Mouse (Mus musculus): ENCODE results near the gene Adamts20. TPM values are rescaled to one million over a fixed set of nuclear protein-coding genes. Genes with fewer than 3 reads are reported as not detected.
"Not testable (repeated sequence)": the region's sequence is repeated elsewhere in the genome, so short reads cannot be mapped to it uniquely, and the experiment has no call there.

Gene Adamts20
- 2.8 and 3.5 TPM in 2 replicates for polyA plus RNA-seq (2015; fragmentation: Nextera tagmentation; extraction: Ambion mirVana)

GRCm38 (mm10) chr15:94465318-94465717 is at the start of gene Adamts20:
TSS of gene Adamts20 (minus strand) at chr15:94465418.
- Histone ChIP-seq H3K36me3 (ENCODE audit: control insufficient read depth, insufficient read depth) (no peaks in the 10 kb centered on the region), H3K9me3 (ENCODE audit: control insufficient read depth, low read length) (no peaks in the 10 kb centered on the region), H3K27ac (ENCODE audit: low read length) (no peak within 1 kb of the TSS), H3K27me3 (replicated peaks; ENCODE audit: control insufficient read depth, insufficient read depth, low read length) (no peaks in the 10 kb centered on the region), H3K9ac (replicated peaks; ENCODE audit: low read depth, low read length) (no peak within 1 kb of the TSS), H3K4me1 (replicated peaks; ENCODE audit: control insufficient read depth, insufficient read depth, low read length) (no peaks in the 10 kb centered on the region), H3K4me3 (replicated peaks; ENCODE audit: low read length) (no peak within 1 kb of the TSS), H3K4me2 (ENCODE audit: low read length) (no peak within 1 kb of the TSS)
- WGBS = 79% methylated on average over 11 of the region's 11 CpGs
- no peak for ATAC-seq

DNA sequence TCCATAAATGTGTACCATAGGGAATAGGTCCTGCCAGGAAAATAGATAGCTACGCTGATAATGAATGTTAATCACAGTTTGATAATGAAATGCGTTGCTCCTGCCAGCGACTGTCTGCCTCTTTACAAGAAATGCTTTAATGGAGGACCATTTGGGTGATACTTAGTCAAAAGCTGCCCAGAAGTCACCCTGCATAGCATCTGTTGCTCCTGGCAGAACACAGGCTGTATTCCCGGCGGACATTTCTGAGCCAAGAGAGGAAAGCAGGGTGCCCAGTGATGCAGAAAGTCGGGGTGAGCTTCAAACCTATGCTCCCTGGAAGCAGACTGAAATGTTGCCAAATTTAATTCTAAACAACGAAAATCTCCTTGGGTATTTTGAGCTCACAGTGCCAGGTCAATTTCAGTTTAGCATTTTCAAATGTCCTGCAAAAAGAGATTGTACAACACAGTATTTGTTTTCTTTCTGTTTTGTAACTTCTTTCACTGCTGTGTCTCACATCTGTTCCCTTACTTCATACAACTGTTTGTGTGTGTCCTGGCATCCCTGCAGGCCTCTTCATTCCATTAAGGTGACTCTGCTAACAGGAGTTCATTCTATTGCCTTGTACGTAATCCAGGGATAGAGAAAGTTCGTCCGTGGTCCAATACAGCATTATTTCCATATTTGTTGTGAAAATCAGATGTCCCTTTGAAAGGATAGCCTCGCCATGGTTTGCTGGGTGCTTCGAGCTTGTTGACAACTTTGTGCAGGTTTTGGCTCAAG is 38.4 kb upstream of the Adamts20 start:
- no peak overlapping the region for H3K4me2 ChIP-seq (ENCODE audit: low read length)
- no peaks in the 10 kb centered on the region for H3K27me3 ChIP-seq (replicated peaks; ENCODE audit: control insufficient read depth, insufficient read depth, low read length)
- no peaks in the 10 kb centered on the region for H3K36me3 ChIP-seq (ENCODE audit: control insufficient read depth, insufficient read depth)
- no peak overlapping the region for H3K4me3 ChIP-seq (replicated peaks; ENCODE audit: low read length)
- no peaks in the 10 kb centered on the region for H3K9me3 ChIP-seq (ENCODE audit: control insufficient read depth, low read length)
- no peak overlapping the region for H3K9ac ChIP-seq (replicated peaks; ENCODE audit: low read depth, low read length)
- ATAC-seq = peak; percentile 84
- H3K27ac ChIP-seq (ENCODE audit: low read length) = no peak overlapping the region
- WGBS = 33% methylated on average over 12 of the region's 12 CpGs
- H3K4me1 ChIP-seq (replicated peaks; ENCODE audit: control insufficient read depth, insufficient read depth, low read length) = peaks cover 9% of the 10 kb centered on the region

- Histone ChIP-seq H3K27ac (ENCODE audit: low read length) (no peak overlapping the region), H3K4me3 (replicated peaks; ENCODE audit: low read length) (no peak overlapping the region), H3K9ac (replicated peaks; ENCODE audit: low read depth, low read length) (no peak overlapping the region), H3K9me3 (ENCODE audit: control insufficient read depth, low read length) (0 out of 2 replicates have a peak, but pooled peaks cover 3% of the 10 kb centered on the region), H3K4me2 (ENCODE audit: low read length) (no peak overlapping the region), H3K4me1 (replicated peaks; ENCODE audit: control insufficient read depth, insufficient read depth, low read length) (peaks cover 6% of the 10 kb centered on the region), H3K36me3 (ENCODE audit: control insufficient read depth, insufficient read depth) (no peaks in the 10 kb centered on the region), H3K27me3 (replicated peaks; ENCODE audit: control insufficient read depth, insufficient read depth, low read length) (no peaks in the 10 kb centered on the region)
- 84% methylated on average over 1 of the region's 1 CpGs for WGBS
- ATAC-seq = no peak
Measured at GRCm38 (mm10) chr15:94499260-94499659, 34.0 kb upstream of the Adamts20 start.

DNA sequence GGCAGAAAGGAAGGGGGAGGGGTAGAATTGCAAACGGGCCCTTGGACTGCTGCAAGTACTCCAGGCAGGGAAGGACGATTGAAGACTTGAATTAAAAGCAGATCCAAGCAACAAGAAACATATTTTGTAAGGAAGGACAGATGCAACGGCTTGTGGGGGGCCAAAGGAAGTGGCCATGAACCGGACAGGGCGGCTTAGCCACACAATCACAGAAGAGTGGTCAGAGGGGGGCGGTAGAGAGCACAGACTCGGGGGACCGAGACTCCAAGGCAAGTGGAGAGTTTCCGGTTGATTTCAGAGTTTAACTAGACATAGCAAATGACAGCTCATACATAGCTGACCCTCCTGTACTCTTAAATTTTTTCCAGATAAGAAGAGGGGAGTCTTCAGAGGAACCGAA is 30.7 kb upstream of the Adamts20 start:
- Histone ChIP-seq H3K9me3 (ENCODE audit: control insufficient read depth, low read length) (0 out of 2 replicates have a peak, but pooled peaks cover 3% of the 10 kb centered on the region), H3K4me2 (ENCODE audit: low read length) (no peak overlapping the region), H3K27me3 (replicated peaks; ENCODE audit: control insufficient read depth, insufficient read depth, low read length) (no peaks in the 10 kb centered on the region), H3K4me1 (replicated peaks; ENCODE audit: control insufficient read depth, insufficient read depth, low read length) (no peaks in the 10 kb centered on the region), H3K9ac (replicated peaks; ENCODE audit: low read depth, low read length) (no peak overlapping the region), H3K4me3 (replicated peaks; ENCODE audit: low read length) (no peak overlapping the region), H3K27ac (ENCODE audit: low read length) (no peak overlapping the region), H3K36me3 (ENCODE audit: control insufficient read depth, insufficient read depth) (no peaks in the 10 kb centered on the region)
- 72% methylated on average over 10 of the region's 10 CpGs for WGBS
- no peak for ATAC-seq

- H3K9ac ChIP-seq (replicated peaks; ENCODE audit: low read depth, low read length) = no peak overlapping the region
- H3K4me3 ChIP-seq (replicated peaks; ENCODE audit: low read length) = no peak overlapping the region
- H3K36me3 ChIP-seq (ENCODE audit: control insufficient read depth, insufficient read depth) = no peaks in the 10 kb centered on the region
- H3K4me1 ChIP-seq (replicated peaks; ENCODE audit: control insufficient read depth, insufficient read depth, low read length) = no peaks in the 10 kb centered on the region
- ATAC-seq = no peak
- 93% methylated on average over 1 of the region's 1 CpGs for WGBS
- H3K4me2 ChIP-seq (ENCODE audit: low read length) = no peak overlapping the region
- H3K27me3 ChIP-seq (replicated peaks; ENCODE audit: control insufficient read depth, insufficient read depth, low read length) = no peaks in the 10 kb centered on the region
- H3K9me3 ChIP-seq (ENCODE audit: control insufficient read depth, low read length) = 0 out of 2 replicates have a peak, but pooled peaks cover 3% of the 10 kb centered on the region
- no peak overlapping the region for H3K27ac ChIP-seq (ENCODE audit: low read length)
Measured at GRCm38 (mm10) chr15:94494445-94494844, 29.2 kb upstream of the Adamts20 start.

GRCm38 (mm10) chr15:94489433-94489832 is 24.2 kb upstream of the Adamts20 start:
- no peak overlapping the region for H3K9ac ChIP-seq (replicated peaks; ENCODE audit: low read depth, low read length)
- H3K27ac ChIP-seq (ENCODE audit: low read length) = no peak overlapping the region
- H3K36me3 ChIP-seq (ENCODE audit: control insufficient read depth, insufficient read depth) = no peaks in the 10 kb centered on the region
- H3K4me3 ChIP-seq (replicated peaks; ENCODE audit: low read length) = no peak overlapping the region
- H3K27me3 ChIP-seq (replicated peaks; ENCODE audit: control insufficient read depth, insufficient read depth, low read length) = no peaks in the 10 kb centered on the region
- no peak overlapping the region for H3K4me2 ChIP-seq (ENCODE audit: low read length)
- WGBS = 84% methylated on average over 2 of the region's 2 CpGs
- ATAC-seq = no peak
- no peaks in the 10 kb centered on the region for H3K4me1 ChIP-seq (replicated peaks; ENCODE audit: control insufficient read depth, insufficient read depth, low read length)
- 0 out of 2 replicates have a peak, but pooled peaks cover 2% of the 10 kb centered on the region for H3K9me3 ChIP-seq (ENCODE audit: control insufficient read depth, low read length)

DNA sequence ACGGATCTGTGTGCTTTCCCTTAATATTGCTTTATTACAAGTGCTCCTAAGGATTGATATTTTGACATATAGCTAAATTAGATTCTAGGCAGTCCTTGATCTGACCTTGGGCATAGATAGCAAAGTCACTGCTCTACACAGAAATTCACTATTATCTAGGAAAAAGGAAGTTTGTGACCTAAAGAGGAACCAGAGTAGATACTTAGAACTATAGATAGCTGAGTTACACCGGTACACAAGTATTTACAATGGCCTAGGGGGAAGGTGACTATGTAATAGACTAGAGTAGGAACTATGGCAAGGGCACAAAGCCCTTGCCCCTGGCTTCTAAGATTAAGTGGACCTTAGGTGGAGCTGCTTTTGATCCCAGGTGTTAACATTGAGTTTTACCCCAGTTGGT is 22.8 kb upstream of the Adamts20 start:
- H3K27ac ChIP-seq (ENCODE audit: low read length); H3K36me3 ChIP-seq (ENCODE audit: control insufficient read depth, insufficient read depth); H3K9me3 ChIP-seq (ENCODE audit: control insufficient read depth, low read length); ATAC-seq; H3K4me1 ChIP-seq (replicated peaks; ENCODE audit: control insufficient read depth, insufficient read depth, low read length); H3K4me3 ChIP-seq (replicated peaks; ENCODE audit: low read length); H3K9ac ChIP-seq (replicated peaks; ENCODE audit: low read depth, low read length); H3K27me3 ChIP-seq (replicated peaks; ENCODE audit: control insufficient read depth, insufficient read depth, low read length); H3K4me2 ChIP-seq (ENCODE audit: low read length): not testable (repeated sequence)
- 93% methylated on average over 2 of the region's 2 CpGs for WGBS

DNA sequence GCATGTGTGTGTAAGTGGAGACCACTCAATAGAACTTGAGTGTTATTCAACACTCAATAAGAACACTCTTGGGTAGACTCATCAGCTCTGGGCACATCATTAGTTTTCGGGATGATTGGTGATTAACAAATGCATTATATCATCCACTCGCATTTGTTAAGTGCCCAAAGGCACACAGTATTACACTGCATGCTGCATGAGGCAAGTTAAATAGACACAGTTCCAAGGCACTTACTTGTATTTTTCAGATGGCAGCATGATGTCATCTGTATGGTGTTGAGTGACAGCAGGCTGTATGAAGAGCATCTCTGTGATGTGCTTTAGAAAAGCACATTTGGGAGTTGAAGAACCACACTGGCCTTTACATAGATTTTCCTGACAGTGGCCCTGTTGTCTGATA is 17.3 kb upstream of the Adamts20 start:
- H3K36me3 ChIP-seq (ENCODE audit: control insufficient read depth, insufficient read depth) = no peaks in the 10 kb centered on the region
- peaks cover 9% of the 10 kb centered on the region for H3K4me1 ChIP-seq (replicated peaks; ENCODE audit: control insufficient read depth, insufficient read depth, low read length)
- no peak overlapping the region for H3K4me2 ChIP-seq (ENCODE audit: low read length)
- ATAC-seq = no peak
- H3K9me3 ChIP-seq (ENCODE audit: control insufficient read depth, low read length) = no peaks in the 10 kb centered on the region
- no peak overlapping the region for H3K27ac ChIP-seq (ENCODE audit: low read length)
- H3K27me3 ChIP-seq (replicated peaks; ENCODE audit: control insufficient read depth, insufficient read depth, low read length) = no peaks in the 10 kb centered on the region
- no peak overlapping the region for H3K4me3 ChIP-seq (replicated peaks; ENCODE audit: low read length)
- H3K9ac ChIP-seq (replicated peaks; ENCODE audit: low read depth, low read length) = no peak overlapping the region
- 24% methylated on average over 2 of the region's 2 CpGs for WGBS

DNA sequence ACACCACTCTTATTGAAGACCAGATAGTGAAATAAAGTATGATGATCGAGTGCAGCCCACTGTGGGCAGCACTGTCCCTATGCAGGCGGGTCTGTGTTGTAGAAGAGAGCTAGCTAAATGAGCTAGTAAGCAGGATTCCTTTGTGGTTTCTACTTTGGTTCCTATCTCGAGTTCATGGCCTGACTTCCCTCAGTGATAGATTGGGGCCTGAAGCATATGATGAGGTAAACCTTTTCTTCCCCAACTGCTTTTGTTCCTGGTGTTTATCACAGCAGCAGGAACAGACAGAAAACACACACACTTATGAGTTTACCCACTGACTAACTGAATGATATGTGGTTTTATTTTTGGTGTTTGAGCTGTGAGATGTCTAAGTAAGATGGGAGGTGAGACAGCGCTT is 15.6 kb upstream of the Adamts20 start:
- H3K9me3 ChIP-seq (ENCODE audit: control insufficient read depth, low read length) = no peaks in the 10 kb centered on the region
- no peak overlapping the region for H3K9ac ChIP-seq (replicated peaks; ENCODE audit: low read depth, low read length)
- peaks cover 12% of the 10 kb centered on the region for H3K4me1 ChIP-seq (replicated peaks; ENCODE audit: control insufficient read depth, insufficient read depth, low read length)
- no peak for ATAC-seq
- no peak overlapping the region for H3K4me3 ChIP-seq (replicated peaks; ENCODE audit: low read length)
- H3K4me2 ChIP-seq (ENCODE audit: low read length) = no peak overlapping the region
- H3K27ac ChIP-seq (ENCODE audit: low read length) = no peak overlapping the region
- H3K36me3 ChIP-seq (ENCODE audit: control insufficient read depth, insufficient read depth) = no peaks in the 10 kb centered on the region
- WGBS = 95% methylated on average over 4 of the region's 4 CpGs
- no peaks in the 10 kb centered on the region for H3K27me3 ChIP-seq (replicated peaks; ENCODE audit: control insufficient read depth, insufficient read depth, low read length)
